Comparison of ENCODE assay signal across 8 mouse cellular contexts in genomic region chr3:40744024-40744835, GRCm38 (mm10). TPM values are rescaled to one million over a fixed set of nuclear protein-coding genes. Genes with fewer than 3 reads are reported as not detected.
DNase-seq lines count a peak whose midpoint lies in the region; ATAC-seq lines count a peak whose summit lies in the region.

Hspa4l (plus strand) TSS chr3:40744495.

- DNase-seq in cerebellum, adult 11 months = peak; percentile 7
- DNase-seq in cerebellum, postnatal 4 days (ENCODE audit: low spot score in 2 of 2) = no peak
- peak; percentile 4 for DNase-seq in ES-CJ7 (ENCODE audit: low read depth, low spot score)
- DNase-seq in embryo, embryonic 9.5 days (ENCODE audit: extremely low spot score) = peak; percentile 20
- no peak for DNase-seq in heart, postnatal 14 days
- peak; percentile 25 for DNase-seq in limb, embryonic 11.5 days (ENCODE audit: low spot score)
- DNase-seq in B cell, adult 2 months = no peak

- H3K4me2 ChIP-seq in limb, embryonic 11.5 days (ENCODE audit: low read depth, severe bottlenecking) = peak within 1 kb of the TSS; percentile 93
- peak within 1 kb of the TSS; percentile 94 for H3K4me2 ChIP-seq in midbrain, embryonic 15.5 days

- peak within 1 kb of the TSS; percentile 59 for H3K9ac ChIP-seq in limb, embryonic 11.5 days (ENCODE audit: low read length)
- peak within 1 kb of the TSS; percentile 96 for H3K9ac ChIP-seq in midbrain, embryonic 15.5 days

- intact Hi-C loops in heart, postnatal 14 days (cut with DNase I) = loop anchor here (2.0 kb wide), 1 partner anchor 57 kb away; the partner anchor contains the start of gene Plk4

- H3K9me3 ChIP-seq in limb, embryonic 11.5 days (ENCODE audit: control insufficient read depth, low read length) = no peaks in the 10 kb centered on the region
- H3K9me3 ChIP-seq in midbrain, embryonic 15.5 days = no peaks in the 10 kb centered on the region

- peak within 1 kb of the TSS; percentile 61 for H3K4me3 ChIP-seq in limb, embryonic 11.5 days (ENCODE audit: low read depth, low read length)
- peak within 1 kb of the TSS; percentile 99 for H3K4me3 ChIP-seq in midbrain, embryonic 15.5 days

- 0 out of 2 replicates have a peak within 1 kb of the TSS, but pooled peaks have one; percentile 55 for H3K27ac ChIP-seq in limb, embryonic 11.5 days (replicated peaks; ENCODE audit: low read depth, low read length)
- H3K27ac ChIP-seq in midbrain, embryonic 15.5 days = peak within 1 kb of the TSS; percentile 94

- no peaks in the 10 kb centered on the region for H3K36me3 ChIP-seq in limb, embryonic 11.5 days (ENCODE audit: control insufficient read depth, insufficient read depth, low read length)
- H3K36me3 ChIP-seq in midbrain, embryonic 15.5 days (replicated peaks) = no peaks in the 10 kb centered on the region

- H3K4me1 ChIP-seq in limb, embryonic 11.5 days (ENCODE audit: control insufficient read depth, insufficient read depth, low read length) = no peaks in the 10 kb centered on the region
- H3K4me1 ChIP-seq in midbrain, embryonic 15.5 days = peaks cover 15% of the 10 kb centered on the region

- ATAC-seq in limb, embryonic 11.5 days (ENCODE audit: insufficient number of reproducible peaks, low FRiP score, low TSS enrichment, low read depth) = 0 out of 2 replicates have a peak, but pooled peaks have one; percentile 28
- ATAC-seq in midbrain, embryonic 15.5 days (replicated peaks) = no peak

- WGBS in limb, embryonic 11.5 days = 27% methylated on average over 16 of the region's 16 CpGs
- WGBS in midbrain, embryonic 15.5 days = 12% methylated on average over 16 of the region's 16 CpGs

- 0 out of 2 replicates have a peak, but pooled peaks cover 3% of the 10 kb centered on the region for H3K27me3 ChIP-seq in limb, embryonic 11.5 days (ENCODE audit: control insufficient read depth, insufficient read depth, low read length)
- H3K27me3 ChIP-seq in midbrain, embryonic 15.5 days (replicated peaks) = no peaks in the 10 kb centered on the region

RNA-seq across cellular contexts. Expression of gene Hspa4l, which starts in this region (rescaled TPM):
- 10 to 100 TPM; 34.7 to 40.4 TPM for total RNA-seq in heart, postnatal 14 days (2021)
- 2.8 and 3.8 TPM in 2 replicates for polyA plus RNA-seq in limb, embryonic 11.5 days (2014; fragmentation: Nextera tagmentation; extraction: Ambion mirVana)
- polyA plus RNA-seq in midbrain, embryonic 15.5 days (2015; fragmentation: Nextera tagmentation; extraction: Ambion mirVana) = 49.6 and 53.7 TPM in 2 replicates

Comparison
In these comparisons a context has a peak if more than half of its experiments do, and no peak if none do; other contexts are left out.
1. RNA of gene Hspa4l (polyA plus RNA-seq): 49.6 to 53.7 TPM in midbrain, embryonic 15.5 days; 2.8 to 3.8 TPM in limb, embryonic 11.5 days; every median in the first group is over 10 times any median in the second.
2. DNase-seq: peak in cerebellum, adult 11 months (single experiment), ES-CJ7 (single experiment), embryo, embryonic 9.5 days (single experiment) and limb, embryonic 11.5 days (single experiment); none in cerebellum, postnatal 4 days (0 of 2), heart, postnatal 14 days (0 of 2) and B cell, adult 2 months (0 of 2).